Mouse (Mus musculus) testis, postnatal 14 days (tissue): Measurements from ENCODE around the gene Olfr1362.

Source experiments
- DNase-seq: peaks from one replicate; pipeline ENCODE4 v3.0.0; 2021; ENCODE audit warnings: low spot score

Olfr1362 gene

GRCm38 (mm10) chr13:21613922-21614321 lies at the start of gene Olfr1362:
TSS of gene Olfr1362 (minus strand) at chr13:21614022.
- no peak for DNase-seq

GRCm38 (mm10) chr13:21663286-21663685 lies 49.5 kb upstream of the Olfr1362 start, which contains the start of gene Olfr1361:
TSS of gene Olfr1361 (minus strand) at chr13:21663386.
- DNase-seq: no peak

- no peak for DNase-seq
Observed at GRCm38 (mm10) chr13:21642418-21642817, 28.6 kb upstream of the Olfr1362 start, which contains the start of gene Olfr11. TSS of gene Olfr11 (minus strand) at chr13:21642518.

GRCm38 (mm10) chr13:21591618-21592017 lies 22.2 kb downstream of the Olfr1362 start:
- DNase-seq: no peak

GRCm38 (mm10) chr13:21581659-21582058 lies 32.2 kb downstream of the Olfr1362 start, which contains the start of gene Olfr1364:
TSS of gene Olfr1364 (minus strand) at chr13:21581759.
- no peak for DNase-seq
